Mouse (Mus musculus) urinary bladder, postnatal 4 days (tissue): ENCODE data around the gene Amz2.
"Not testable (repeated sequence)": the region's sequence is repeated elsewhere in the genome, so short reads cannot be mapped to it uniquely, and the experiment has no call there.

Source experiments
- DNase-seq, 2 experiments: peaks; one replicate each; pipeline ENCODE4 v3.0.0; 2021 to 2022; ENCODE audit warnings: low spot score in 2 of 2

The Amz2 gene

DNA sequence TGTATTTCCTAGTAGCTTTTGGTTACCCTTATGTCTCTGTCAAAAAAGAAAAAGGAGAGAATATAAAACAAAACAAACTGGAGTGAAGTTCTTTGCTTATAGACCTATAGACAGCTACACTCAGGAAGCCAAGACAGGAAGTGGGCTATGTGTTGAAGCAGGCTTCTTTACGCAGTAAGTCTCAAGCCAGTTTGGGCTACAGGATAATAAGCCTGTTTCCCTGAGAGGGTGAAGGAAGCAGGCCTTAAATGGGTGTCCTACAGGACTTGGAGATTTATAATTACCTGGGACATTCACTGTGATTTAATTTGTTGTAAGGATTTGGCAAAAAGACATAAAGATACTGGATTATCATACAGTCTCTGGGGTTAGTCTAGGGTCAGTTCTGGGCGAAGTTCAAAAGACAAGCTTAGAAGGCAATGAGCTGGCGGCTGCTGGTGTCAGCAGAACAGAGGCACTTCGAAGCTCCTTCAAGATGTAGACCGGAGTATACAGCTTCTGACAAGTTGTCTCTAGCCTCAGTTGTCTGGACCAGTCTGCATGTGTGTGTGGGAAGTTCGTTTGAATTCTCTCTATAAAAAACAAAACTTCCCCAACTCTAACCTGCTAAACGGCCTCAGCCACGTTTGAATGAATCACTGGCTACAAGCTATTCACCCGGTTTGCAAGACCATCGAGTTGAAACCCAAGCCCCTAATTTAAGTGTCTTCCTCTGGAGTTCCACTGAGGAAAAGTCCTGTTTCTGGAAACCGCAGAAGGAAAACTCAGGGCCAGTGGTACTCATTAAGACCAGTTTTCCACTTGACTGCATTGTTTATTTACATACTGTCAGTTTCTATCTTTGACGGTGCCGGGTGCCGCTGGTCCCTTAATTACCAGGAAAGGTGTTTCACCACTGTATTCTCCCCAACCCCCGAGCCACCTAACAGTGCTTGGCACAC lies 45.4 kb downstream of the Amz2 start:
- DNase-seq, result no peak

DNA sequence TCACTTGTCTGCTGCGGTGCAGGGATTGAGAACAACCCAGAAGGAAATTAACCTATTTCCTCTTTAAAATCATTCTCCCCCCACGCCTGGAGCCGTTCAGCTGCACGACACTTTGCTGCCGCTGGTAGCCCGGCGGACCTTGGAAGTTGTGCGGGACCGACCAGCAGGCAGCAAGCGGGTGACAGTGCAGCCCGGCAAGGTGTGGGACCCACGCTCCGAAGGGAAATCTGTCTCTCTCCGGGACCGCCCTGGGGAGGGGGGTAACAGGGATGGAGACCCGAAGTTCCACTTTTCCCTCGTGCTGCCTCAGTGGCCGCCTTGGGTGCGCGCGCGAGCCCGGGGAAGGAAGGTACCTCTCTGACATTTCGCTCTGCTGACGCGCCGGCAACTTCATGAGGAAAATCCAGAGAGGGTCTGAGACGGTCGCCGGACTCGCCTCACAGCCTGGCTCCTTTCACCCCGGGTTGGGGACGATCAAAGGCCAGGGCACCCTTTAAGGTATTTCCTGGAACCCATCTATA lies 46.5 kb downstream of the Amz2 start:
- peak in 1 of 2 experiments; percentile 31 for DNase-seq

DNA sequence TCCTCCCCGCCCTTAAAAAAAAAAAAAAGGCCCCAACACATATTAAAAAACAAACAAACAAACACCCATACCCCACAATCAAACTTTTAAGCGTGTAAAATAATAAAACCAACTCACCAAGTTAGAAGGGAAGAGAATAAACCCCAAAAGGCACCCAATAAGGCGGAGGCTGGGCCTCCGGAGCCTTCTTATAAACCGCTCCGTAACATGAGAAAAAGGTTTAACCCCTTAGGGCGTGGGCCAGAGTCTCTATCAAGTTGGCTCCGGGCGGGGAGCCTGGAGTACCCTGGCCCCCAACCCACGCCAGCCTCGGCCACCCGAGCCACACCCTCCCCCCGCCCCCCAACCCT lies 47.0 kb downstream of the Amz2 start:
- no peak for DNase-seq

DNA sequence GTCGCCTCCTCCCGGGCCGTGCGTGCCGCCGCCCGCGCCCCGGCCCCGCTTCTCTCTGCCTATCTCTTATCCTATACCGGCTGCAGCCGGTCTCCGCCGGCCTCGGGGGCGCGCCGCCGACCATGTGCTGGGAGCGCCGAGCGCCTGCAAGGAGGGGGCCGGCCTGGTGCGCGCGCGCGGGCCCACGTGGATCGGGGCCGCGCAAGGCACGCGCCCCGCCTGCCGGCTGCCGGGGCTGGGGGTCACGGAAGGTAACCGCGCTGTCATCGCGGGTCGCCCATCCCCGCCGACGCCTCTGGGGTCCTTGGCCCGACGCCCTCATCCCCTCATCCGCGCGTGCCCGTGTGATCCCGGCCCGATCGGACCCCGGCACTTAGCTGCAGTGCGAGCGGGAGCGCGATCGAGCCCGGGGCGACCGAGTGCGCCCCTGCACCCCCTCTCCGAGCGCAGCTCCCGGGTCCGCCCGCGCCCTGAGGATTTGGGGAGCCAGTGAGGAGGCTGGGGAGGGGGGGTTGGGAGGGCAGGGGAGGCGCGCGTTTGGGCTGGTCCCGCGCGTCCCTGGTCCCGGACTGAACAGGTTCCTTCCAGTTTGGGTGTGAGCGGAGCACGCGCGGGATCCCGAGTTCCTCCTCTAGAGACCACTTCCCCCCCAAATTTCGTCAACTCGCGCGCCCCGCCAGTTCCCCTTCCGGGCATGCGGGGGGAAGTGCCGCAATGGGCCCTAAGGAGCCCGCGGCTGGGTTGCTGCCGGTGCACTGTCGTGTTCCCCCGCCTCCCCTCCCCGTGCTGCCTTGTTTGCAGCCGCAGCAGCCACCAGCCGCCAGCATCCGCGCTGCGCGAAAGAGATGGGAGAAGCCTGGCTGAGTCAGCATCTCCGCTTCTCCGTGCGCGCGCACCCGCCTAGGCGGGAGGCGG lies 47.7 kb downstream of the Amz2 start, which contains the start of the genes Arsg and Slc16a6:
TSS of gene Arsg (plus strand) at position 204 of the 915 bp plus-strand sequence.
TSS of gene Slc16a6 (minus strand) at position 428 of the 915 bp plus-strand sequence.
- DNase-seq, result peak; percentile 78 to 81

DNA sequence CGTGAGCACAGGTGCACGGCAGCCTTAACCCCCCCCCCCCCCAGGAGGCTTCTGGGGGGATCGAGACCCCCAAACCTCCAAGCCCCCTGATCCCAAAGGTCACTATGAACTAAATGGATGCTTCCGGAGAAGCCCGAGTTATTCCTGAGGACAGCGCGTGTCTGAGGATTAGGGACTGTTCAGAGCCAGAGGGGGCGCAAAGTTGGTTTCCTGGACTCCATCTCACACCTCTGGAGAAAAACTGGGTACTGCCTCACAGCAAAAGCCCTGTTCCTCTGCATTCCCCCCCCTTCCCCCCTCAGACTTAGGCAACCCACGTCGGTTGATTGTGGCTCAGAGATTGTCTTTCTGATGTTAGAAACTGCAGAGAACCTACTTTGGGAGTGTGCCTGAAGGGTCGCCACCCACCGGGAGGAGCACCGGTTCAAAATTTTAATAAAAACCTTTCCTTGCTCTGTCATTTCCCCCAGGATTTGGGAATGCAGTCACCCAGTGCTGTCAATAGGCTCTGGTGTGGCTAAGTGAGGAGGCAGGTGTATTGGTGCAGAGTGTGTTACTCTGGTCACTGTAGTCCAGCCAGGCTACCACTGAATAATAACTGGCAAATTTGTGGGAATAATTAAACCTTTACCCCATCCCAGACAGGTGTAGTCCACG lies 48.5 kb downstream of the Amz2 start:
- DNase-seq, result no peak

DNA sequence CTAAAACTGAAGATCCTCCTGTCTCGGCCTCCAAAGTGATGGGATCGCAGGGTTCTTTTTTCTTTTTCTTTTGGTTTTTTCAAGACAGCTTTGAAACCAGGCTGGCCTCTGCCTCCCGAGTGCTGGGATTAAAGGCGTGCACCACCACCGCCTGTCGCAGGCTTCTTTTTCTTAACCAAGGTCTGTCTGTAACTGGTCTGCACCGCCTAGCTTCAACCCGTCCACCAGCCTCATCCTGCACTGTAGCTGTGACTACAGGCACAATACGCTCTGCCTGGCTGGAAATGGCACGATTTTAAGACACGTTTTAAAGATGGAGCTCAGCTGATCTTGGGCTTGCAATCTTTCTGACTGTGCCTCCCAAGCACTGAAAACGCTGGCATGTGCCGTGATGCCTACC lies 49.1 kb downstream of the Amz2 start:
- DNase-seq, result no peak

DNA sequence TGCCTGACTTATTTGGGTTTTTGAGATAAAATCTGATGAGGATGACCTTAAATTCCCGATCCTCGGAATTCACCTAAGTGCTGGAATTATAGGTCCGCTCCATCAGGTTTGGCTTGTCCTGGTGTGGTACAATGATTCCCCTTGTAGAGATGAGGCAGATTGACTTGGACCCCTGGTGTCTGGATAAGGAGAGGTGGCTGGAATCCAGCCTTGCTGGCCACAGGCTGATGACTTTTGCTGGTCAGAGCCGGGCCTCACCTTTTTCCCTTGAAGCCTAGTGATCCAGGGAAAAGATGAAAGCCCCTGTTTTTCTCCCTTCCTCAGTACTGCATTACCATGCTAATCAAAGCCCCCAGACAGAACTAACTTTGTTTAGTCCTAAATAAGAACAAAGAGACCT lies 50.0 kb downstream of the Amz2 start:
- DNase-seq, result no peak

DNA sequence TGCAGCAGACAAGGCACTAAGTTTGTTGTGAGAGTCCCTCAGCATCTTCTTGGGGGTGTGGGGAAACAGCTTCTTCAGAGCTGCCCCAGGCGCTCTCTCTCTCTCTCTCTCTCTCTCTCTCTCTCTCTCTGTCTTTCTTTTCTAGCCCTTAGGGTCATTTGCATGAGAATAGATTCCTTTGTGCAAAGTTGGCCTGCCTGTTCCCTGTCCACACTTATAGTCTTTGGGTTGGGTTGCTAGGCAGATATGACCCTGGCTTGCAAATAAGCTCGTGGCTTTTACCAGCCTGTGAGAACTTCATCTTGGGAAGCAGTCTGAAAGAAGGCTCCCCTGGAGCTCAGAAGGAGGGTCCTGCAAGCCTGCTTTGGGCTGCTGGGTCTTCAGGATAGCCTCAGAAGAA lies 50.5 kb downstream of the Amz2 start:
- DNase-seq, result no peak

DNA sequence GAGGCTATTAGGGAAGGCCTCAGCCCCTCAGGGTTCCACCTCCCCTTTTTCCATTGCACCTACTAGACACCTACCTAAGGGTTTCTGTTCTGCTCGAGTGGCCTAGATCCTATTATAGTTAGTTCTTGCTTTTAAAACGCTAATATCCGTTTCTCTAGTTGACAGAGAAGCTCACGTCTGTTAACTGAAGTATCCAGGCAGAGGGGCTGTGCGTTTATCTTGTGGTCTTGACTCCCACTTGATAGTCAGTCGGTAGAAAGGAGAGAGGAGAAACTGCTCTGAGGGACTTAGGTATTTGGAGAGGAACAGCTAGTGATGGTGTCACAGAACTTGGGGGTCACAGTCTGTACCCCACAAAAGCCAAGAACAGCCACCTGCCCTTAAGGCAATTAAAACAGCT lies 50.9 kb downstream of the Amz2 start:
- no peak for DNase-seq

DNA sequence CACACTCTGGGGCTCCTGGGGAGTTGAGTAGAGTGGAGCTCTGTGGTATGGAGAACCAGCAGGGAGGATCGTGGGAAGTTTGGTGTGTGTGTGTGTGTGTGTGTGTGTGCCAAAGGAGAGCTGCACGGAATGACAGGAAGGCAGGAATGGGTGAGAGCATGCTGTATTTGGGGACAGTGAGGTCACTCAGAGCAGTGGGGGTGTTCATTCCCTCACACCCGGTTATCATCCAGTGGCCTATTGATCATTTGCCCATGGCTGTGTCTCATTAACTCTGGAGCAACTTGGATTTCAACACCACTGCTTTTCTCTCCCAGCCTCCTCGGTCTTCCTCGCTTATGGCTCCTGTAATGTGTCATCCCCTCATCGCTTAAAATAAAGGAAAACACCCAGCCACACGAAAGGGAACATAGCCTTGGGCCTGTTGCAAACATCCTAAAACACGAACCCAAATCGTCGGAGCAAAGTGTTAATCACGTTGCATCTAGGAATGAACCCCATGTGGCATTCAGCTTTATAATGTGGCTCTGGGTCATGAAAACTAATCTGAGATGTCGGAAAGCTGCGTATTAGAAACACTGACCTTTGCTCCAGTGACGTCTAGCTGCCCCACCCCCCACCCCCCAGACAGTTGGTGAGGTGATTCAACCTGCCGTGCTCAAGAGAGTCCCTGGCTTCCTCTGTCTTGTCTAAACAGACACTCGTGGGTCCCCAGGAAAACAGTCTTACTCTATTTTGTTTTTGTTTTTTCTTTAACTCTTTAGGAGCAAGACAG lies 52.0 kb downstream of the Amz2 start:
- no peak for DNase-seq

DNA sequence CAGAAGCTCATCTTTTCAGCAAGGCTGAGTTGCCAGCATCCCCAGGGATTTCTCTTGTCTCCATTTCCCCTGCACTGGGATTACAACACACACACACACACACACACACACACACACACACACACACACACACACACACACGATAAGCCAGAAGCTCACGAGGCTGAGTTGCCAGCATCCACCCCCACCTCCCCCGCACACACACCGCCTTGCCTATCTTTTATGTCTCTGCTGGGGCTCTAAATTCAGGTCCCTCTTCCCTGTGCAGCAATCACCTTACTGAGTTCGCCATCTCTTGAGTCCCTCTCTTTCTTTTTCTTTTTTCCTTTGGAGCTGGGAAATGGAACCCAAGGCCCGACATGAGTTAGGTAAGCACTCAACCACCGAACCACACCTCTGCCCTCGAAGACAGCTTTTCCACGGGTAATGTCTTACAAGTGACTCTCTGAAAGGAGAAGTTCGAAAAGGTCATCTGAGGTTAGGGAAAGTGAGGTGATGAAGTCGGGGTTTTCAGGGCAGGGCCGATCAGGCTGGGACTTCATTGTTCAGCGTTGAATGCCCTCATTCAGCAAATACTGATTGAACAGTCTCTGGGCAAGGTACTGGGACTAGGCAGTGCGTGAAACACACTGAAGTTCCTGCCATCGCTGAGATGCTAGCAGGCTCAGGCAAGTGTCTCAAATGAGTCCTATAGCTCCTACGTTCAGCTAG lies 54.0 kb downstream of the Amz2 start:
- DNase-seq, result no peak

DNA sequence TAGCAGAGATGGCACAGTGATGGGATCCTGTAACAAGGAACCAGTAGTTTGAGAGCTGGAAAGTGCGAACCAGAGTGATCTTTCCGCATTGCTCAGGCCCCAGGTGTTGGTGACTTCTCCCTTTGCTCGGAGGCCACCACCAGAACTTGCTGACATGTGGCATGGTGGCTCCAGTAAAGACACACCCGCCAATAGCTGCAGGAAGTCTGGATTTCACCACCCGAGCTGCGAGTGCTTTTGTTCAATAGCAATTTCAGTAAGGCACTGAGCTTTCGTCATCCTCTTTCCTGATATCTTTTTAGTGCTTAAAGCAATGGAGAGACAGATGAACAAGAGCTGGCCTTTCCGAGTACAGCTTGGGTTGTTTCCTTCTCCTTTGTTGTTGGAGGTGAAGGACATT lies 54.7 kb downstream of the Amz2 start:
- DNase-seq, result no peak

DNA sequence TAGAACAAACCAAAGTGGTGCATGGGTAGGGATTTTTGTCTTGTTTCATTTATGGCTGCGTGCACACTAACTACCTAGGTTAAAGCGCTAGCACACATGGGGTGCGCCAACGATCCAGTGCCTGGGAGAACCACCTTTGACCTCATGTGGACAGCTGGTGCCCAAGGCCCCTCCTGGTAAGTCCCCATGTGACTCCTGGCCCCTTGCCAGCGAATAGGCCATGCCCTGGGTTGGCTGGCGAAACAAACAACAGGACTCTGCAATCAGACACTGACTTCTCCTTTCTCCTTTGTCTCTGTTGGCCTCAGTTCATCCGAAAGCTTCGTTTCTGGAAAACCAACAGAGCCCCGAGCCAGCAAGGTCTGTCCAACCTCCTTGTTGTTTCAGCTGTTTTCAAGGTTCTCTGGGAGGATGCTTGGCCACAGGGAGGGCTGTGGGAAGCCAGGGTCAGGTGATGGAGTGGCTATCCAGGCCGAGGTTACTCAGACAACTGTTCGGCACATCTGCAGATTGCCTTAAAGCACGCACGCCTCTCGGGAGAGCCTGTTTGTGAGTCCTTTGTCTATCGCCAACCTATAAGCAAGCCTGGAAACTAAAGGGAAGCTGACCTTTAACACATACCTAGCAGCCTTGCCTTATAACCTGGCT lies 59.8 kb downstream of the Amz2 start:
- DNase-seq, result peak in 1 of 2 experiments; percentile 35

DNA sequence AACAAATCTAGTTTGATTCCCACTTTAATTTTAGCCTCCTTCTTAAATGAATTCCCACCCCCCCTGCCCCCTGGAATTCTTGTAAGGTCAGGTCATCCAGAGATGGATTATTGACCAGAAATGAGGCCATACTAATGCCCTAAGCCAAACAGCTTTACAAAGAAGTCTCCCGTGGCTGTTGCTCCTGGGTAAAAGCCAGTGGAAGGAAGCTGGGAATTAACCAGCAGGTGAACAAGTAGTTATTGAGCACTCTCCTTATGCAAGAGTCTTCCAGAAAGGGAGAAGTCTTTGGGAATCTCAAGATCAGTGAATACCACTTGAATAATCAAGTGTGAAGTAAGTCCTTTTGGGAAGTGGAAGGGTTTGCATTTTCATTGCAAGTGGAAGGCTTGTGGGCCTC lies 61.4 kb downstream of the Amz2 start:
- no peak for DNase-seq

DNA sequence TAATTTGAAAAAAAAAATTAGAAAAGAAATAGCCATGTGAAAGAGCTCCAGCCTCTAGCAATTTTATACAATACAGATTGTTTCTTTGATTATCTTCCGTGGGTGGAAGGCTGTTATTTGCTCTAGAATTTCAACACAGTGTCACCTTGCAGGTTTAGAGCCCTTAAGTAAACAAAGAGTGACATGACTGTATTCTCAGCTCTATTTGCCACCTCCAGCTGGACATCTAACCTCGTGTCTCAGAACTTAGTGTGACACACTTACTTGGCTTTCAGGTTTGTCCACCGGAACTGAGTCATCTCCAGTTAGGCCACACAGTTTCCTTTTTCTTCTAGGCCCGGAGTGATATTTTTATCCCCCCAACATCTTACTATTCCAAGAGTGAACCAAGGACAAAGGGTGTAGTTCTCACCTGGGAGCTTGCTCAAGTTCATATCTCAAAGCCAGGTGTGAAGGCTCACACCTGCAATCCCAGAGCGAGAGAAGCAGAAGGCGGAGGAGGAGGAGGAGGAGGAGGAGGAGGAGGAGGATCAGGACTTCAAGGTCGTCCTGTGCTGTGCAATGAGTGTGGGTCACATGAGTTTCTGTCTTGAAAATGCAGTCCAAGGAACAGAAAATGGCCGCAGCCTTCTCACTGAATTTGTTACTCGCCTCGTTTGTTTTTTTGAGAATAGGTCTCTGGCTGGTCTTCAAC lies 62.4 kb downstream of the Amz2 start:
- no peak for DNase-seq

DNA sequence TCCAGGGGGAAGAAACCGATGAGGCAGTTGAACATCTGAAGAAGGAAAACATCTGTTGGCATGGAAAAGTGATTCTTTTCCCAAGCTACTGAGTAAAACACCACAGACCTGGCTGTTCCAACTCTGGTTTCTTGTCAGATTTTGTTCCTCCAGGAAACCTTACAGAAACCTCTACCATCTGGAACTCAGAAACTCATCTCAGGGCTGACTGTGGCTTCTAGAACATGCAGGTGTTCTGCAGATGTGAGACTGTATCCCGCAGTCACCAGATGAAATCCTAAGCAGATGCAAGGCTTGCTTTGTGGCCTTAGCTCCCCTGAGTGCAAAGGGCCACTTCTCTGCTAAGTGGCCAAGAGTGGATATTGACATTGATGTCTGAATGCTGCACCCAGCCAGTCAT lies 64.0 kb downstream of the Amz2 start:
- no peak for DNase-seq

DNA sequence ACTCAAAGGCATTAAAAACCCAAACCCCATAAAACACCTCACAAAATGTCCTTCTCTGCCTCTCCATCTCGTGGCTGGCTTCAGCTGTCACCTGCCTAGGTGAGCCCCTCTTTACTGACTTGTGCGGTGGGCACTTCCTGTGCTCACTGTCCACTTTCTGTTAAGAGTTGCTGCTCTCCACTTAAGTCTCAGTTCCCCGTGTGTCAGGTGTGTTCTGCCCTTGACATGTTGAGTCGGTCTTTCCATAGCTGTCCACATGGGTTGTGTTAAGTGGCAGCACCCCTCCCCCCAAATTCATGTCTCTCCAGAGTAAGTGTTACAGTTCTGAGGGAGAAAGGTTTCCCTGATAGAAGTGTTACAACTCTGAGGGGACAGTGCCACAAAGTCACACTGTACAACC lies 66.1 kb downstream of the Amz2 start:
- DNase-seq, result no peak

DNA sequence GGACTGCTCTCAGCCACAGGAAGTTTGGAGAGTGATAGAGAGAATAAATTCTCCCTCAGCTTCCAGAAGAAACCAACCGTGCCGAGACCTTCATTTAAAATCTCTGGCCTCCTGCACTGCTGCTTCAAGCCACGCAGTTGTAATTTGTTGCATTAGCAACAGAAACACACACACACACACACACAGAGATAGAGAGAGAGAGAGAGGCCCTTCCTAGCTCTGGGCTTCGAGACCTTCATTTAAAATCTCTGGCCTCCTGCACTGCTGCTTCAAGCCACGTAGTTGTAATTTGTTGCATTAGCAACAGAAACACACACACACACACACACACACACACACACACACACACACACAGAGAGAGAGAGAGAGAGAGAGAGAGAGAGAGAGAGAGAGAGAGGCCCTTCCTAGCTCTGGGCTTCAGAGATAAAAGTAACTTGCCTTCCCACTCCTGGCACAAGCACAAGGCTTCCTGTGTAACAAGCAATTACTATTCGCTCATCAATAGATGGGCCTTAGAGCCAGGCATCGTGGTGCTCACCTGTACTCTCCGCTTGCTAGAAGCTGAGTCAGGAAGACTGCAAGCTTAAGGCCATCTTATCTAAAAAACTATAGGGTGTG lies 67.2 kb downstream of the Amz2 start:
- not testable (repeated sequence) for DNase-seq
